Mouse (Mus musculus) cerebellum, adult 2 months (tissue): ENCODE measurements around the gene Aqr.

Source experiments
- CTCF ChIP-seq: fragments of 200-500 bp; IDR thresholded peaks from 2 replicates; pipeline ENCODE4 v1.5.1; 2011; ENCODE audit warnings: low read depth, mild to moderate bottlenecking, control low read depth, low read length, moderate library complexity, borderline replicate concordance; ENCODE audit not compliant: insufficient read depth
- POLR2A ChIP-seq: fragments of 200-500 bp; IDR thresholded peaks from 2 replicates; pipeline ENCODE4 v1.6.1; 2011; ENCODE audit warnings: low read length, control low read depth, borderline replicate concordance; ENCODE audit not compliant: insufficient read depth

DNA sequence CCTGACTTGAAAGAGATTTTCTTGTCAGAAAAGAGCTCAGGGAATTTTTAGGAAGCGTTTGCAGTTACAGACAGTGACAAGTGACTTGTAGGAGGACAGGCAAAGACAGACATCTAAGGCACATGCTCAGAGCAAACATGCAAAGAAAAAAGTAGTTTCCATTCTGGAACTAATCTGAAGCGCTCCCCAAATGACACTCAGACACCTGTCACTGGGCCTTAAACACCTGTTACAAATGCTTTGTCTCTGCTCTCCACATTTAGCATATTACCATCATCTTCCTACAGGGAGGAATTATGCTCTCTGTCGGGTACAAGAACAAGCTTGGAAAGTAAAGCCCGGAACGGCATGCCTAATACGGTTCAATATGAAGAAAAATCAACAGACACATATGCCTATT is 43.0 kb downstream of the Aqr start:
- TF ChIP-seq POLR2A (no peak), CTCF (no peak)
